Mouse (Mus musculus): ENCODE data around the gene Tbx10.

- no peak for TF ChIP-seq CTCF (IDR thresholded peaks at IDR 0.05; ENCODE audit: low read depth)
- no peak for TF ChIP-seq EP300 (optimal IDR thresholded peaks at IDR 0.05)
These were observed 6.2 kb upstream of the Tbx10 start, which contains the start of gene Acy3 for GRCm38 (mm10) chr19:3986334-3986733.

All from stomach, postnatal 0 days (tissue).